ENCODE assay signal across 8 mouse cellular contexts in the genomic region with DNA sequence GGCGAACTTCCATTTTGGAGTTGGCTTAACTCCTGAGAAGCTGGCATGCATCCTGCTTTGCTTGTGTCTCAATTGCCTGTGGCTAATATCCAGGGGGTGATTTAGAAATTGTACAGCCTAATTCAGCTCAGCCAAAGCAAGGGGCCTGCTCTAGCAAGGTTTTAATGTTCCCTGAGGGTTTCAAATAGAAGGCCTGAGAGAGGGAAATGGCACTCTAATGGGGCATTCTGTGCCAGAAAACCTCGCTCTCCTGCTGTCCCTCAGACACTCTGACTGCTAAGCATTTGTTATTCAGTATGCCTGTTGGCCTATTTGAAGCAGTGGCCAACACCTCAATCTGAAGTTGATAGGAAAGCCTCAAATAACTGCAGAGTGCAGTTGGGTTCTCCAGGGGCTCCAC.
DNase-seq lines count a peak whose midpoint lies in the region; ATAC-seq and TF ChIP-seq lines count a peak whose summit lies in the region.
"Had no signal": no experiment of that assay in that cellular context is flagged by ENCODE, and none has a peak within 500 bp of the region (broad histone marks: within the 10 kb centered on the region; RNA-seq: fewer than 3 reads in every experiment).

No protein-coding gene starts in this region.

- DNase-seq in kidney, adult 2 months, result peak; percentile 1
- peak; percentile 6 to 29 for DNase-seq in cerebellum, adult 2 months
- peak; percentile 6 to 11 for DNase-seq in frontal cortex, postnatal 10 days (ENCODE audit: low spot score in 2 of 2)
- no peak for DNase-seq in natural killer cell, adult 2 months (ENCODE audit: low spot score in 2 of 2)
- DNase-seq: lung, adult 18-20 months had no signal

- H3K27ac ChIP-seq in kidney, adult 2 months (ENCODE audit: insufficient read depth, low read depth, low read length), result no peak overlapping the region
- H3K27ac ChIP-seq in kidney, embryonic 15.5 days, result no peak overlapping the region
- H3K27ac ChIP-seq in cerebellum, adult 2 months (ENCODE audit: insufficient read depth, low read length), result no peak overlapping the region
- H3K27ac ChIP-seq in neural tube, embryonic 15.5 days (replicated peaks), result no peak overlapping the region

- H3K27me3 ChIP-seq in kidney, adult 2 months (replicated peaks; ENCODE audit: control insufficient read depth, insufficient read depth, low read length), result no peaks in the 10 kb centered on the region
- H3K27me3 ChIP-seq in kidney, embryonic 15.5 days, result no peaks in the 10 kb centered on the region
- H3K27me3 ChIP-seq in cerebellum, adult 2 months (ENCODE audit: control insufficient read depth, insufficient read depth, low read length), result no peaks in the 10 kb centered on the region
- H3K27me3 ChIP-seq in neural tube, embryonic 15.5 days (replicated peaks), result no peaks in the 10 kb centered on the region

- no peak overlapping the region for H3K9ac ChIP-seq in kidney, embryonic 15.5 days
- no peak overlapping the region for H3K9ac ChIP-seq in neural tube, embryonic 15.5 days (replicated peaks)

- no peak for ATAC-seq in kidney, embryonic 15.5 days (replicated peaks; ENCODE audit: low FRiP score)
- ATAC-seq in neural tube, embryonic 15.5 days (ENCODE audit: low FRiP score), result peak; percentile 55; the same call in 1 of the 2 replicates
- no peak for ATAC-seq in inflammation-experienced regulatory T-cells, adult 6 months

- 84% methylated on average over 2 of the region's 2 CpGs for WGBS in kidney, adult 2 months
- 83% methylated on average over 2 of the region's 2 CpGs for WGBS in kidney, embryonic 15.5 days
- WGBS in cerebellum, adult 2 months, result 39% methylated on average over 2 of the region's 2 CpGs
- 48% methylated on average over 2 of the region's 2 CpGs for WGBS in neural tube, embryonic 15.5 days

- H3K36me3 ChIP-seq in kidney, adult 2 months (ENCODE audit: control insufficient read depth, insufficient read depth, low read length), result no peaks in the 10 kb centered on the region
- H3K36me3 ChIP-seq in kidney, embryonic 15.5 days, result no peaks in the 10 kb centered on the region
- no peaks in the 10 kb centered on the region for H3K36me3 ChIP-seq in neural tube, embryonic 15.5 days

- no peak overlapping the region for H3K4me3 ChIP-seq in kidney, adult 2 months (ENCODE audit: insufficient read depth, low read depth, low read length)
- H3K4me3 ChIP-seq in kidney, embryonic 15.5 days (replicated peaks), result no peak overlapping the region
- no peak overlapping the region for H3K4me3 ChIP-seq in cerebellum, adult 2 months (replicated peaks; ENCODE audit: insufficient read depth, low read depth, low read length)
- H3K4me3 ChIP-seq in neural tube, embryonic 15.5 days (replicated peaks), result no peak overlapping the region

- H3K4me2 ChIP-seq in kidney, embryonic 15.5 days, result no peak overlapping the region
- H3K4me2 ChIP-seq in neural tube, embryonic 15.5 days, result no peak overlapping the region

- TF ChIP-seq CTCF in kidney, adult 2 months (conservative IDR thresholded peaks at IDR 0.05; ENCODE audit: insufficient read depth, insufficient read length, low read depth, low read length), result no peak
- TF ChIP-seq CTCF in cerebellum, adult 2 months (IDR thresholded peaks at IDR 0.05; ENCODE audit: borderline replicate concordance, insufficient read depth, low read depth, low read length), result no peak

- H3K9me3 ChIP-seq in kidney, embryonic 15.5 days (replicated peaks), result no peaks in the 10 kb centered on the region
- no peaks in the 10 kb centered on the region for H3K9me3 ChIP-seq in neural tube, embryonic 15.5 days (replicated peaks)

- TF ChIP-seq POLR2A in kidney, adult 2 months (IDR thresholded peaks at IDR 0.05; ENCODE audit: low read depth, low read length), result no peak
- no peak for TF ChIP-seq POLR2A in cerebellum, adult 2 months (IDR thresholded peaks at IDR 0.05; ENCODE audit: borderline replicate concordance, insufficient read depth, low read length)

- no peaks in the 10 kb centered on the region for H3K4me1 ChIP-seq in kidney, adult 2 months (ENCODE audit: control insufficient read depth, insufficient read depth, low read length)
- no peaks in the 10 kb centered on the region for H3K4me1 ChIP-seq in kidney, embryonic 15.5 days
- H3K4me1 ChIP-seq in cerebellum, adult 2 months (ENCODE audit: control insufficient read depth, insufficient read depth, low read length), result no peaks in the 10 kb centered on the region
- peaks cover 4% of the 10 kb centered on the region; the same call in 1 of the 2 replicates for H3K4me1 ChIP-seq in neural tube, embryonic 15.5 days

Comparison
In these comparisons a context has a peak if more than half of its experiments do, and no peak if none do; other contexts are left out.
1. DNase-seq: peak in kidney, adult 2 months (single experiment), cerebellum, adult 2 months (2 of 2) and frontal cortex, postnatal 10 days (2 of 2); none in natural killer cell, adult 2 months (0 of 2).